Mouse (Mus musculus): ENCODE results near the gene Wnk1.
"Not testable (repeated sequence)": the region's sequence is repeated elsewhere in the genome, so short reads cannot be mapped to it uniquely, and the experiment has no call there.

Gene Wnk1

DNA sequence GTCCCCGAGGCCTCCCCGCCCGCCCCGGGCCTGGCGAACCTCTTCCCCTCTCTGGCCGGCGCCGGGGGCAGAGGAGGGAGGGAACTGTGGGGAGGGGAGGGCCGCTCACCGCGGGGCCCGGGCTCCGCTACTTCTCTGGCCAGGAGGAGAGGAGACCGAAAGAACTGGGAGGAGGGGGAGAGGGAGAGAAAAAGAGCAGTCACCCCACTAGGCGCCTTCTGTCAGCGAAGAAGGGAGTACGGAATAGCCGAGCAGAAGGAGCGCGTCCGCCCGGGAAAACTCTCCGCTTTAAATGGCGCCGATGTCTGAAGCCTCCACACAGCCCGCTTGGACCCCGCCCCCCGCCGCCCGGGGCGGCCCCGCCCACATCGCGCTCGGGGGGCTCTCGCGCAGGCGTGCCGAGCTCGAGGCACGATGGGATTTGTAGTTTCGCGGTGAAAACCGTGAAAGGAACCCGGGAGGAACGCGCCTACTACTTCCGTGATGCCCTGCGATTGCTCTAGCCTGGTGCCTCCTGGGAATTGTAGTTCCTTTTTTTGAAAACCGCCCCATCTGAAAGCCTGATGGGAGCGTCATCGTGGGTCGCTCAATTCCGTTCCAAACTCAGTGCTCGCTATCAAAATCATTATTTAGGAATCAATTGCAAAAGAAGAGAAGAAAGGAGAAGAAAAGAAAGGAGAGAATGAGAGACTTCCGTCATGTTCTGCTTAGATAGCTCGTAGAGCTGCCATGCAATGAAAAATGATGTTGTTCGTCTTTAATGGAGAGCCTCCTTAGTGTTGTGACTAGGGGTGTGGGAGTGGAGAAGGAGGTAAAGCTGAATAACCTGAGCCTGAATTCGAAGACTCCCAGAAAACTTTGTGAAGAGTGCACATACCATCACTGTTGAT lies at the start of gene Wnk1:
Gene Wnk1, minus strand, starts transcription at position 307 of the 890 bp plus-strand sequence.
- peak; percentile 97 for DNase-seq (ENCODE audit: low spot score)

DNA sequence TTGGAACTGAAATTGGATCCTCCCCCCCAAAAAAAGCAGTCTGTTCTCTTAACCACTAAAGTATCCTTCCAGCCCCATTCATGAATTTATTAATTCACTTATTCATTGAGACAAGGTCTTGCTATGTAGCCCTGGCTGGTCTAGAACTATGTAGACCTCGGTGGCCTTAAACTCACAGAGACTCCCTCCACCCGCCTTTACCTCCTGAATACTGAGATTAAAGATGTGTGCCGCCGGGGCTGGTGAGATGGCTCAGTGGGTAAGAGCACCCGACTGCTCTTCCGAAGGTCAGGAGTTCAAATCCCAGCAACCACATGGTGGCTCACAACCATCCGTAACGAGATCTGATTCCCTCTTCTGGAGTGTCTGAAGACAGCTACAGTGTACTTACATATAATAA lies 48.6 kb upstream of the Wnk1 start:
- DNase-seq (ENCODE audit: low spot score), result not testable (repeated sequence)

DNA sequence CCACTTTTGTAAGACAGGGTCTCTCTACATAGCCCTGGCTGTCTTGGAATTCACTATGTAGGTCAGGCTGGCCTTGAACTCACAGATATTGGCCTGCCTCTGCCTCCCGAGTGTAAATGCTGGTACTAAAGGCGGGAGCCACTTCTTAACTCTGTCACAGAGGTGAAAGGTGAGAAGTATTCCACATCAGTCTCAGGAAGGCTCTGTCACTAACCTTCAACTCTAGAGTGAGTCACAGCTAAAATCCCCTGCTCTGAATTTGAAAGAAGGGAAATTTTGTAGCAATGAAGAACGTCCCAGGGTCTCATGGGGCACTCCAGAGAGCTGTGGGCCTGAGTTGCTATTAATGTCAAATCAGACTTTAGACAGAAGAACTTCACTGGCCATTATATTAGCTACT lies 47.4 kb upstream of the Wnk1 start:
- no peak for DNase-seq (ENCODE audit: low spot score)

DNA sequence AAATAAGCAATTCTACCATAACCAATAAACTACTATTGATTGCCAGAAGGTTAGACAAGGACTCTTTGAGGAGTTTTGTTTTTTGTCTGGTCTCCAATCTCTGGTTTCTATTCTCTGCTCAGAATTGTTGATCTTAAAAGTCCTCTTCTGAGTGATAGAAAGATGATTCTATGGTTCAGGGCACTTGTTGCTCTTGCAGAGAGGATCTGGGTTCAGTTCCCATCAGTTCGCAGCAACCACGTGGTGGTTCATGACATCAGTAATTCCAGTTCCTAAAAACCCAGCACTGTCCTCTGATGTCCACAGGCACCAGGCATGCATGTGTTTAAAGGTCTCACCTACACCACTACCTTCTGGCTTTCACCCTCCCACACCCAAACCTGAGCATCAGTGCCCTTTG lies 46.5 kb upstream of the Wnk1 start:
- no peak for DNase-seq (ENCODE audit: low spot score)

DNA sequence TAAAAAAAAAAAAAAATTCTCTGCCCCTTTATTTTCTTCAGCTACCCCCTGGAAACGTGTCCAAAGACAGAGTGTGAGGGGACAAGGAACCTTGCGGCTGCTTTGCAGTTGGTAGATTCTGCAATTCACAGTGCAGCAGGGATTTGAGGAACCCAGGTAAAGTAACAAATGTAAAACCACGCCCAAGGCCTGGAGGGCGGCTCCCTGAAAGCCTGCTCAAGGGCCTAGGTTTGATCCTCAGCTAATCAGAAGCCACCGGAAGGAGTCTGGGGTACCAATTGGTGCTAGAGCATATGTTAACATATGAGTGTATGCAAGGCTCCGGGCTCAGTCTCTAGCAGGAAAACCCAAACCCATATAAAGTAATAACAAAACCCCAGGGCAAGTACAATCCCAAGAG lies 45.0 kb upstream of the Wnk1 start:
- DNase-seq (ENCODE audit: low spot score), result no peak

DNA sequence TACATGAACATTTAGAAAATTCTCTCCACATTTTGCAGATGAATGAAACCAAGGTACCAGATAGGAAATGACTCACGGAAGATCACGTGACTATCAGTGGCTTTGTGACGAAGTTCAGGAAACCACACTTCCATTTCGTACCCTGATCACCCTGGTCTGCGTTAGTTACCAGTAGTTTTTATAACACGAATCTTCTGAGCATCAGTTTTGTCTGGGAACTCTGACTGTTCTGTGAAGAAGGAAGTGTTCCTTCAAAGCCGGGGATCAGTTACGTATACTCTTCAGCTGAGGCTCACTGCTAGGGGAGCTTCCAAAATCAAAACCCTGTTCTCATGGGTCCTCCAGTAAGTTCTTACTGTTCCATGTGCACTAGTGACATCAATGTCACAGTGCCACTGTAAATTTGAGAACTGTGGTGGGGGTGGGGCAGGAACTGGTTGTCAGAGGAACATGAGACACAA lies 44.5 kb upstream of the Wnk1 start:
- no peak for DNase-seq (ENCODE audit: low spot score)

DNA sequence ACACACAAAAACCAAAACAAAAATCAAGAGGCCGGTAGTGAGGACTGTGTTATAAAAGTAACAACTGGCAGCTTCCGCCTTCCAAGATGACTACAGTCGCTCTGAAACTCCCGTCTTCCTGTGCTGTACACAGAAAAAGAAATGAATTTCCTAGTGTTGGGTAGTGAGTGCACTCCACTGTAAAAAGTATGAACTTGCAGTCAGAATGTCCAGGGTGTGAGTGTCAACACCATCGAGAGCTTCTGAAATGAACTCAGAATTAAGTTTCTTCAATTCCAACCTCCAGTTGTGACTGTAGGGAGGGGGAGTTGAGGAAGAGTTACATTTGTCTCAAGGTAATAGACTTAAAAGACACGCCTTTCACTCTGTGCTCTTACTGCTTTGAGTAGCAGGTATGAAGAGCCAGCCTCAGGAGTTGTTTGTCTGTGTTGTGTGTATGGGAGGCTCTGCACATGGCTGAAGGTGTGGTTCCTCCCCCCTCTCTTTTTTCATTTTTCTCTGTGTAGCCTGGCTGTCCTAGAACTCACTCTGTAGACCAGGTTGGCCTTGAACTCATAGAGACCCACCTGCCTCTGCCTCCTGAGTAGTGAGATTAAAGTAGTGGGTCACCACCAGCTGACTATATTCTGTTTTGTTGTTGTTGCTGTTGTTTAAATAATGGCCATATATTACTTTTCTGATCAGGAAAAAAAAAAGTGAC lies 43.9 kb upstream of the Wnk1 start:
- DNase-seq (ENCODE audit: low spot score), result no peak

DNA sequence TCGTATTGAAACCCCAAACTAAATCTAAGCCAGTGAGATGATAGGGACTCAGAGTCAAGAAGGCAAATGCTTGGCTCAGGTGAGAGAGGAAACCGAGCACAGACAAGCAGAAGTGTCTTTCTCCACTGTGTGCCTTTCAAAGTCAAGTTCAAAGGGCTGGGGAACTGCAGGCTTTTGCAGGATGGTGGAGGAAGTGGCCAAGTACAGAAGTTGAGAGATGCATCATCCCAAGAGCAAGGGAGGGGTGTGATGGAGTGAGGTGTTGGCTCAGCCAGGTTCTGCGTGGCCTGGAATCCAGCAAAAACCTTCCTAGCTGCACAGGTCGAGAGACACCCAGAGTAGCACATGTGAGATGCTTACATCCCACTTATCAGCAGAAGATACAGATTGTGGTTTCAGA lies 43.0 kb upstream of the Wnk1 start:
- DNase-seq (ENCODE audit: low spot score), result no peak

DNA sequence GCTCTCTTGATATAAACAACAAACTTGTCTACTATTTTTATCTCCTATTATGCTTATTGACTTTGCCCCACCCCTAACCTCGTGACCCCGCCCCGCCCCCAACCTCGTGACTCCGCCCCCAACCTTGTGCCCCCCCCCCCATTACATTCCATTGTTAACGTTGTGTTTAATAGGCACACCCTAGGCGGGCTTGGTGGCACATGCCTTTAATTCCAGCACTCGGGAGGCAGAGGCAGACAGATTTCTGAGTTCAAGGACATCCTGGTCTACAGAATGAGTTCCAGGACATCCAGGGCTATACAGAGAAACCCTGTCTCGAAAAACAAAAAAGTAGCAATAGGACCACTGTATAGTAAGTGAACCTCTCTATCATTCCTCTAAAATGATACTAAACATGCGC lies 41.1 kb upstream of the Wnk1 start:
- no peak for DNase-seq (ENCODE audit: low spot score)

DNA sequence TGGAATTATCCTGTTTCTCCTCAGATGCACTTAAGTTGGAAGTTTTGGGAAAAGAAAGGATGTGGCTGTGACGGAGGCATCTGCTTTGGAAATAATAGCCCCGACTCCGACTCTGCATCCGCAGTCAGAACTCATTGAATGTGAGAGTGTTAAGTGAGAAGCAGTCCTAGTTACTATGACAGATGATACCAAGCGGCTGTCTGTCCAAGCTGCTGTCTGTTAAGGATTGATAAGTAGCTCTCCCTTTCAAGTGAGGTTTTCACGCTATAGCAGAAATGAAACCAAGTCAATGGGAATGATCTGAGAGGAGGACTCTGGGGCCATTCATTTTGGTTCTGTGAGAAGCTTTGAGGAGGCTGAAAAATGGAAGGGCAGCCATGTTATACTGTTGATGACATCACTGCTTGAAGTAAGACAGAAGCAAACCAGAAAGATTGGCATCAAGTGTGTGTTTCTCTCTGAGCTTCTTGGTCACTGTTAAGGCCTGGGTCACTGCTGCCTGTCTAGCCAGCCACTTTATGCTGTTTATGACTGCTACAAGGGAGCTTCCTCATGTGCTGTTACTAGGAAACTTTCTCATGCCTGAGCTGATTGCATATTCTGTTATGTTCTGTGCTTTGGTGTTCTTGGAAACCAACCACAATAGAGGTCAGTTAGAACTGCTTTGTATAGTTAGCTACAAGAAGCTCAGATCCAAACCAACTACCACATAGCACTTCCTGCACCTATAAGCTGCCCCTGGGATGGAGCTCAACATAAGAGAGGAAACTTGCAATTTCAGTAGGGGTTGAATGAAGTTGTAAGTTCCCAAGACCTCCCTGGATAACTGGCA lies 38.4 kb upstream of the Wnk1 start:
- no peak for DNase-seq (ENCODE audit: low spot score)

DNA sequence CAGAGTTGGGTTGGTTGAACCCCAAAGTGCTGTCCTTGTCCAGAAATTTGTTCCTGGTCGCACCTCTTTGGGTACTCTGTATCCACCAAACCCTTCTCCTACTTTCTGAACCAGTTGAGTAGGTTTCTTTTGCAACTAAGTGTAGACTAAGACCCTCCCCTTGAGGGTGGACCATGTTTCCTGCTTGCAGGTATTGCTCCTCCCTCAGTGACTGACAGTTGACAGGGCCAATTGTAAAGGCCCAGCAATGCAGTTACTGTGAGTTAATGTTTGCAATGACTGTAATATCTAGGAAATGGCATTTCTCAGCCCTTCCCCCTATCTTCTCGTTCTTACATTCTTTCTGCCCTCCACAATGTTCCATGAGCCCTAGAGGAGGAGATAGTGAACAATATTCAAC lies 34.2 kb upstream of the Wnk1 start:
- DNase-seq (ENCODE audit: low spot score), result no peak

DNA sequence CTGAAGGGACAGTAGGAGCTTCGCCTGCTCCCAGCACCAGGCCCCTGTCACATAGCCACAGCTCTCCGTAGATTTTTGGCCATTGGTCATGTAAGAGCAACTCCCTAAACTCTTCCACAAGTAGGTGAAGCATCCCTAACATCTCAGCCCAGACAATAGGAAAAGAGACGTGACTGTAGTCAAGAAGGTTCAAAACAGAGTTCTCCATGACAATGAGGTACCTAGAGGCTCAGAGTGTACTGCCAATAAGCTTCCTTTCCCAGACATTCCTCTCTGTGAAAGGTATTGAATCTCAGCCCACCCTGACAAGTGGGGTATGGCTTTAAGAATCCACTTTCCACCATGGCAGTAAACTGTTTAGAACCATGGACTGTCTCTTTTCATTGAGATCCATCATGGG lies 31.1 kb upstream of the Wnk1 start:
- DNase-seq (ENCODE audit: low spot score), result no peak

DNA sequence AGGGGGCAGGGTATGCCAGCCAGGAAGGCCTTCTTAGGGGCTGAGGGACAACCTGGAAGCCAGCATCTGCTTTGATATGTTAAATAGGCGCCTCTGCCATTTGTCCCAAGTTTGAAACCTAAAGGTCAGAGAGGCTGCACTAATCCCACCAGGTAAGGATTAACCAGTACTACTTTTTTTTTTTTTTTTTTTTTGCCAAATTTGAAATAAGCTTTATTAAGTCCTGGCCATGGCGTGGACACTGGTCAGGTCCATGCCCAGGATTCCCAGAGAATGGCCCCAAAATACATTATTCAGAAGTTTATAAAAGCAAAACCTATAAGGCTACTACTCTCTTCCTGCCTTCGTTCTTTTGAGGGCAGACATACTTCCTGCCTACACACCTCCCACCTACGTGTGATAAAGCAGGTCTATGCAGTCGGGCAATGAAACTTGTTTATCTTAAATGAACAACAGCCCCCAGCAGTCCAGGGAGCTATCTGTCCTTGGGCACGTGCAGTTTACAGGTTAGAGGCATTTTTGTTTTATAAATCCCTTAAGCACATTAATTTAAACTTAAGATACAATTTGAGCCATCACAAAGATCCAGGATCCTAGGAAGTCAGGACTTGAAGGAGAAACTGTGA lies 27.2 kb upstream of the Wnk1 start:
- DNase-seq (ENCODE audit: low spot score), result no peak

DNA sequence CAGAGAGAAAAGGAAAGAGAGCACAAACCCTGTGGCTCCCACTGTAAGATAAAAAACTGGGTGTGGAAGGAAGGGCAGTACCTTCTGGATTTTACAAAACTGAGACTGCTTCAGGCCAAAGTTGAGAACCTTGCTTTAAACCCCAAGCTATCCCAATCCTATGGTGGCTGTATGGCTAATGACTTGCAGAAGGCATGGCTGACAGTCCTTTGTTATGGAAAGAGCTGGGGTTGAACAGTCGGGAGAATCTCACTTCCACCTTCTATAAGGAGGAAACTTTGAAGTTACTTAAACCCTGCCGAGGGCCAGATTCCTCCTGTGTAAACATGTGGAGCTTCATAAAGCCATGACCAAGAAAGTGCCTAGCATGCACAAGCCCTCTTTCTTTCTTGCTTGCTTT lies 26.2 kb upstream of the Wnk1 start:
- no peak for DNase-seq (ENCODE audit: low spot score)

DNA sequence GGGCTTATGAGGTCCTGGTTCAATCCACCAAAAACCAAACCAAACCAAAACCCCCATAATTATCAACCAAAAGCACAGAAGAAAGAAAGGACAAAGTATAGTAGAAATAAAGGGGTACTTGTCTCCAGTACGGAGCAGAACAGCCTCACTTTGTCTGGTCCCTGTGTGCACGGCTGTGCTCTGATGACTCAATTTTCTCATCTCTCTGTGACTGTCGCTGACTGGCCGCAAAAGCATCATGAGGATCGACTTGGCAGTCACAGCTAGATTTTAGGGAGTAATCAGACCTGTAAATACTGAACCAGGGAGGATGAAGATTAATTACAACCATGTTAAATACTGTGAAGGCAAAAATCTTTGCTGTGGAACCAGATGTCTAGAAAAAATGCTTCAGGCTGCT lies 24.5 kb upstream of the Wnk1 start:
- DNase-seq (ENCODE audit: low spot score), result peak; percentile 22

DNA sequence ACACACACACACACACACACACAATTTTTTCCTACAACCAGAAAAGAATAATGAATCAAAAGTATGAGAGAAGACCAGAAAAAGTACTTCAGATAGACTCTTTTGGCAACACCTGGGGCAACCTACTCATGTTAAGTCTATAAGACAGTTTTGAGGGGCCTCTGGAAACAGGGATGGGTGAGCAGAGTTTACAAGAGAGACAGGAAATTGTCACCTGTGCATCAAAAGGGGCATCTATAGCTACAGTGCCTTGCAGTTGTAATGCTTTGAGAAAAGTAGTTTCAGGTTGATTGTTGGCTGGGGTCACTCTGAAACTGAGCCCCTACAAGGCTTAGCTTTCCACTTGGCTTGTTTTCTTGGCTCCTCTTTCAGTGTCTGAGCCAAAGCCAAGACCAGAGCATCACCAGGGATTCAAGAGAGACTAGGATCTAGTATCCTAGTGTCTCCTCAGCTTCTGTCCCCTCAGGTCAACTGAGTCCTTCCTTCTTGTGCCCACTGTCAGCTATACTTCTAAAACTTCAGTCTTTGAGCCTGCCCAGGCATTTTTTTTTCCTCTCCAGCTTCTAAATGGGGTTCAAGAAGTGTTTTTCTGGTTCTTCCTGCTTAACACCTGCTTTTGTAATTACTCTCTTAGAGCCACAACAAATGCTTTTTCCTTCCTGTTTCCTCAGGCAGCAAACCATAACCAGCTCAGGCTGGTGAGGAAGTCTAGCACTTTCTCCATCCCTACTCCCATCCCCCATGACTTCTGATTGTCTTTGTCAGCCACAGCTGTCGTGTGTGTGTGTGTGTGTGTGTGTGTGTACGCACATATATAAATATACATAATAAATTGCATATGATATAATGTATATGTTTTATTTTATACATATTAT lies 17.4 kb upstream of the Wnk1 start:
- DNase-seq (ENCODE audit: low spot score), result no peak

DNA sequence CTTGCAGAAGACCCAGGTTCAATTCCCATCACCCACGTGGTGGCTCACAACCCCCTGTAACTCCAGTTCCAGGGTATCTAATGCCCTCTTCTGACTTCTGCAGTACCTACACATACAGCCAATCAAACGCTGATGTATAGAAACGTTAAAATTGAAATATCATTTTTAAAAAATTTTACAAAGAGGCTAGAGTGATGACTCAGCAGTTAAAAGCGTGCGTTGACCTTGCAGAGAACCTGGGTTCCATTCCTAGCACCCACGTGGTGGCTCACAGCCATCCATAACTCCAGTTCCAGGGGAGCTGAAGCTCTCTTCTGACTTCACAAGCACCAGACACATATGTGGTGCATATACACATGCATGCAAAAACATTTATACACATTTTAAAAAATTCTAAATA lies 15.9 kb upstream of the Wnk1 start:
- DNase-seq (ENCODE audit: low spot score), result no peak

DNA sequence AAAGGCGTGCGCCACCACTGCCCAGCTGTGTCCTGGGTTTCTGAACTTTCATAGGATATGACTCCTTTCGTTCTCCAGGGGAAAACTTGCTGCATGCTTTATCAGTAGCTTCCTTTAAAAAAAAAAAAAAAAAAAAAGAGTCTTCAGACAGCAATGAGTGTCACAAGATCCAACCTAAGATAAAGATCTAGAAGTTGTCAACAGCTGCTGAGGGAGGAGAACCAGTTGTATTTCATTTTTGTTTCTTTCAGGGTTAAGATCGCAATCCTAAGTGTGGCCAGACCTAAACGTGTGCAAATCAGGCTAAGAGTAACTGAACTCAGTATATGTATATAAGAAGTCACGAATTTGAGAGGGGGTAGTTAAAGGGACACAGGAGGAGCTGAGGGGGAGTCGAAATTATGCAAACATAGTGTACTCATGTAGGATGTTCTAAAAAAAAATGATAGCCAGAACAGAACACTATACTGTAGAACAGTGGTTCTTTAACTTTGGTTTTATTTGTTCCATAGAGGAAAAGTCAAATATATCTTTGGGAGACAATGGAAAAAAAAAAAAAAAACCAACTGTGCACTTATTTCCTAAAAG lies 9.3 kb upstream of the Wnk1 start:
- peak; percentile 19 for DNase-seq (ENCODE audit: low spot score)

DNA sequence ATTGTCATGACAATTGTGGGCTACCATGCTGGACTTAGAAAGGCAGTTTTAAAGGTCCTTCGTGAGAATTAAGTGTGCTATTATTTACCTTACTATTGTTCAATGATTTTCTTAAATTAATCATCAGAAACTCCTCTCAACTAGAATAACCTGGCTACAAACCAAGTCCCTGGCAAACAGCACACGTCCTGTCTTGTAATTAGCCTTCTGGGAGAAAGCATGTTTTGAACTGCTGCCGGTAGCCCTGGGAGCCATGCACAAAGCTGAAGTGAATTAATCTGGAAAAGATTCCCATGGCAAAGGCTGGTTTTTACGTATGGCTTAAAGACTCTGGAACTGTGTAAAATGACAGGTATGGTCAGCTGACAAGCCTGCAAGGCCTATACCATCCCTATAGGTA lies 6.9 kb upstream of the Wnk1 start:
- DNase-seq (ENCODE audit: low spot score), result no peak

DNA sequence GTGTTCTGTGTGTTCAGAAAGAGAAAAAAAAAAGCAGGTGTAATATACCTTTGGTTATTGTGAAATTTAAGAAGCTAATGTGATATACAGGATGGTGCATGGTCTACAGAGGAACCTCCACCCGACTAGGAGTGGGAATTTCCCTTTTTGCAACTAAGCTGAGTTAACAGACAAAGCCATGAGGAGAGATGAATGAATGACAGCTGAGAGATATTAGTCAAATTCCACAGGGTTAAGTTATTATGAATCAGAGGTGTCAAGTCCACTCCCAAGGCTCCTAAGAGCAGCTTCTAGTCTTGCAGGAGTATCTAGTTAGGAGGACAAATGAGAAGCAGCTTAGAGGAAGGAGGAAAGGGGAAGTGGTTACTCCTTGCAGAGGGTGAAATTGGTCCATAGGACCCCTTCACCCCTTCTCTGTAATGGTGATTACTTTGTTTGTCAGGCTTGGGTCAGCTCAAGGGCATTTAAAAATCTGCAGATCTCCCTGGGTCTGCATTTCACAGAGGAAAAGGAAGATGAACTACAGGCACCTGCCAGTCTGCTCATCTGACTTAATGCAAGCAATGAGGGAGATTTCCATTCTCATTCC lies 4.3 kb upstream of the Wnk1 start:
- no peak for DNase-seq (ENCODE audit: low spot score)

DNA sequence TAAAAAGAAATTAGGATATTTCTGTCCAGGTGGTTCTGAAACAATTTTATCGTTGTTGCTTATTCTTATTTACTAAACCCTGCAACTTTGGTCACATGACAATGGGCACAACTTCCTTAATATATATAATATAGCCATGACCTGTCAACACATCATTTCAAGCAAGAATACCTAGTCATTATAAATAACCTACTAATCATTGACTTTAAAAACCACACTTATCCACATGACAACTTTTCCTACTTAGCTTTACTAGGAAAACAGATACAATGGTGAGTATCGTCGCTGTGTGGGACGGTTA lies 2.0 kb upstream of the Wnk1 start:
- no peak for DNase-seq (ENCODE audit: low spot score)

All from left cerebral cortex, adult 11 months (tissue).